Mouse (Mus musculus) embryo, embryonic 9.5 days (tissue): ENCODE data around the gene Akip1.

Experiments used
- DNase-seq: peaks from one replicate; pipeline ENCODE4 v3.0.0-alpha.2; 2017; ENCODE audit errors: extremely low spot score

Gene Akip1

GRCm38 (mm10) chr7:109703190-109704015 lies at the start of gene Akip1, which contains the start of gene St5:
Gene Akip1, plus strand, starts transcription at chr7:109703690.
Gene St5, minus strand, starts transcription at chr7:109703605.
- peak; percentile 98 for DNase-seq

- no peak for DNase-seq
Observed at GRCm38 (mm10) chr7:109654871-109655270, 48.6 kb upstream of the Akip1 start.

GRCm38 (mm10) chr7:109657884-109658283 lies 45.6 kb upstream of the Akip1 start:
- DNase-seq, result no peak

- no peak for DNase-seq
Observed at GRCm38 (mm10) chr7:109659278-109659677, 44.2 kb upstream of the Akip1 start.

GRCm38 (mm10) chr7:109662626-109663025 lies 40.9 kb upstream of the Akip1 start:
- DNase-seq, result no peak

- no peak for DNase-seq
Observed at GRCm38 (mm10) chr7:109666664-109667063, 36.8 kb upstream of the Akip1 start.

- no peak for DNase-seq
Observed at GRCm38 (mm10) chr7:109669426-109670170, 33.9 kb upstream of the Akip1 start.

GRCm38 (mm10) chr7:109671581-109672471 lies 31.7 kb upstream of the Akip1 start:
- DNase-seq, result peak; percentile 85

GRCm38 (mm10) chr7:109674944-109675628 lies 28.4 kb upstream of the Akip1 start:
- DNase-seq, result no peak

- DNase-seq, result no peak
Observed at GRCm38 (mm10) chr7:109680284-109680683, 23.2 kb upstream of the Akip1 start.

GRCm38 (mm10) chr7:109680879-109681278 lies 22.6 kb upstream of the Akip1 start:
- DNase-seq, result no peak

- DNase-seq, result no peak
Observed at GRCm38 (mm10) chr7:109686585-109687128, 16.8 kb upstream of the Akip1 start.

- no peak for DNase-seq
Observed at GRCm38 (mm10) chr7:109690101-109690500, 13.4 kb upstream of the Akip1 start.

GRCm38 (mm10) chr7:109690961-109691360 lies 12.5 kb upstream of the Akip1 start:
- no peak for DNase-seq

- DNase-seq, result no peak
Observed at GRCm38 (mm10) chr7:109694576-109695338, 8.7 kb upstream of the Akip1 start.

- no peak for DNase-seq
Observed at GRCm38 (mm10) chr7:109695339-109695726, 8.2 kb upstream of the Akip1 start.

- DNase-seq, result no peak
Observed at GRCm38 (mm10) chr7:109700213-109700612, 3.3 kb upstream of the Akip1 start.

- no peak for DNase-seq
Observed at GRCm38 (mm10) chr7:109702721-109703120, 769 bp upstream of the Akip1 start.

GRCm38 (mm10) chr7:109704016-109704377 lies 507 bp downstream of the Akip1 start:
- DNase-seq, result no peak

GRCm38 (mm10) chr7:109704461-109704860 lies 971 bp downstream of the Akip1 start:
- DNase-seq, result no peak
